Mouse (Mus musculus) hindbrain, postnatal 0 days (tissue): ENCODE data around the gene Snapc5. TPM values are rescaled to one million over a fixed set of nuclear protein-coding genes. Genes with fewer than 3 reads are reported as not detected.

ENCODE experiments used
- ATAC-seq: fragments of 200-750 bp; cut with Nextera tagmentation; 2 replicates; pipeline ENCODE4 v1.8.0; 2017; ENCODE audit warnings: mild to moderate bottlenecking, moderate TSS enrichment, moderate library complexity
- DNase-seq: peaks from one replicate; pipeline ENCODE4 v3.0.0-alpha.2; 2015; ENCODE audit warnings: low spot score
- H3K27ac ChIP-seq: fragments of 300-500 bp; sonication (generic); 2 replicates; pipeline ENCODE4 v1.5.1; 2014; ENCODE audit warnings: mild to moderate bottlenecking
- H3K27me3 ChIP-seq: fragments of 300-500 bp; sonication (generic); 2 replicates; pipeline ENCODE4 v1.6.1; 2014; ENCODE audit warnings: low read length, mixed read lengths; ENCODE audit not compliant: insufficient read depth
- H3K36me3 ChIP-seq: fragments of 300-500 bp; sonication (generic); 2 replicates; pipeline ENCODE4 v1.6.1; 2014; ENCODE audit warnings: low read length, mixed read lengths; ENCODE audit not compliant: insufficient read depth
- H3K4me1 ChIP-seq: fragments of 300-500 bp; sonication (generic); 2 replicates; pipeline ENCODE4 v1.6.1; 2014; ENCODE audit warnings: antibody characterized with exemption, low read length, mixed read lengths; ENCODE audit not compliant: insufficient read depth
- H3K4me2 ChIP-seq: fragments of 300-500 bp; sonication (generic); 2 replicates; pipeline ENCODE4 v1.6.1; 2014; ENCODE audit warnings: low read depth, mild to moderate bottlenecking, low read length, moderate library complexity, mixed read lengths
- H3K4me3 ChIP-seq: fragments of 300-500 bp; sonication (generic); 2 replicates; pipeline ENCODE4 v1.5.1; 2014; ENCODE audit warnings: low read length
- H3K9ac ChIP-seq: fragments of 300-500 bp; sonication (generic); replicated peaks from 2 replicates; pipeline ENCODE4 v1.6.1; 2014; ENCODE audit warnings: mild to moderate bottlenecking, low read length, moderate library complexity, mixed read lengths
- H3K9me3 ChIP-seq: fragments of 300-500 bp; sonication (generic); 2 replicates; pipeline ENCODE4 v1.6.1; 2016; ENCODE audit warnings: low read length, mixed read lengths
- CTCF ChIP-seq: IDR thresholded peaks from 2 replicates; pipeline ENCODE4 v1.5.1; 2016; ENCODE audit warnings: antibody characterized with exemption, control low read depth, low read depth
- WGBS: fragments of 180-500 bp; shearing (Covaris S2); extraction: QIAGEN DNeasy Blood & Tissue Kit; methylation state at CpG from one replicate; pipeline ENCODE4 v1.1.7; 2014; 5-methylcytosine and 5-hydroxymethylcytosine counted together
- polyA plus RNA-seq: library from polyadenylated mRNA; unstranded; fragments of >200 nt; fragmentation: Nextera tagmentation; extraction: Ambion mirVana; gene quantifications from 2 replicates; pipeline ENCODE4 v1.2.1, GENCODE M21; 2015
- total RNA-seq: library from RNA; depleted of rRNA; stranded (reverse); fragments of >200 nt; gene quantifications from 2 replicates; pipeline ENCODE4 v1.2.3, GENCODE M21; 2014

Snapc5 gene
- total and polyA plus RNA-seq, 2 experiments from 2014 or later = 5.9 to 35.0 TPM

- Histone ChIP-seq H3K9me3 (no peaks in the 10 kb centered on the region), H3K4me1 (no peaks in the 10 kb centered on the region), H3K27me3 (no peaks in the 10 kb centered on the region), H3K36me3 (no peaks in the 10 kb centered on the region), H3K4me2 (no peak overlapping the region), H3K9ac (no peak overlapping the region), H3K27ac (no peak overlapping the region), H3K4me3 (no peak overlapping the region)
- no peak for ATAC-seq
- no peak for TF ChIP-seq CTCF
- DNase-seq = no peak
Observed at GRCm38 (mm10) chr9:64217887-64218286, 38.8 kb downstream of the Snapc5 start.

GRCm38 (mm10) chr9:64219305-64219704 is 40.2 kb downstream of the Snapc5 start:
- no peak overlapping the region for H3K4me2 ChIP-seq
- 53% methylated on average over 1 of the region's 1 CpGs for WGBS

GRCm38 (mm10) chr9:64219772-64220420 is 40.8 kb downstream of the Snapc5 start:
- DNase-seq (no peak), ATAC-seq (no peak)
- WGBS = 88% methylated on average over 10 of the region's 10 CpGs
- Histone ChIP-seq H3K36me3 (no peaks in the 10 kb centered on the region), H3K4me3 (no peak overlapping the region), H3K27me3 (no peaks in the 10 kb centered on the region), H3K4me2 (no peak overlapping the region), H3K4me1 (no peaks in the 10 kb centered on the region), H3K27ac (no peak overlapping the region), H3K9ac (no peak overlapping the region), H3K9me3 (no peaks in the 10 kb centered on the region)
- no peak for TF ChIP-seq CTCF

More at GRCm38 (mm10) chr9:64219305-64219704, 40.2 kb downstream of the Snapc5 start:
- H3K27me3 ChIP-seq = no peaks in the 10 kb centered on the region
- DNase-seq (no peak), ATAC-seq (no peak)
- no peak overlapping the region for H3K4me3 ChIP-seq
- H3K36me3 ChIP-seq = no peaks in the 10 kb centered on the region
- no peak for TF ChIP-seq CTCF
- no peaks in the 10 kb centered on the region for H3K4me1 ChIP-seq
- no peak overlapping the region for H3K9ac ChIP-seq
- H3K27ac ChIP-seq = no peak overlapping the region
- no peaks in the 10 kb centered on the region for H3K9me3 ChIP-seq

- Histone ChIP-seq H3K9ac (no peak overlapping the region), H3K4me3 (no peak overlapping the region), H3K36me3 (no peaks in the 10 kb centered on the region), H3K9me3 (no peaks in the 10 kb centered on the region), H3K4me2 (no peak overlapping the region), H3K4me1 (no peaks in the 10 kb centered on the region), H3K27ac (no peak overlapping the region), H3K27me3 (no peaks in the 10 kb centered on the region)
- TF ChIP-seq CTCF = no peak
- WGBS = 50% methylated on average over 1 of the region's 1 CpGs
- no peak for DNase-seq
- ATAC-seq = no peak
Observed at GRCm38 (mm10) chr9:64220603-64221002, 41.5 kb downstream of the Snapc5 start.

GRCm38 (mm10) chr9:64221480-64221879 is 42.4 kb downstream of the Snapc5 start:
- no peak for DNase-seq

GRCm38 (mm10) chr9:64222098-64222497 is 43.0 kb downstream of the Snapc5 start:
- Histone ChIP-seq H3K27me3 (no peaks in the 10 kb centered on the region), H3K4me2 (no peak overlapping the region), H3K9ac (no peak overlapping the region), H3K27ac (no peak overlapping the region), H3K4me1 (no peaks in the 10 kb centered on the region), H3K36me3 (no peaks in the 10 kb centered on the region), H3K4me3 (no peak overlapping the region), H3K9me3 (no peaks in the 10 kb centered on the region)
- 68% methylated on average over 2 of the region's 2 CpGs for WGBS
- no peak for DNase-seq
- no peak for ATAC-seq
- no peak for TF ChIP-seq CTCF

More at GRCm38 (mm10) chr9:64221480-64221879, 42.4 kb downstream of the Snapc5 start:
- H3K9me3 ChIP-seq = no peaks in the 10 kb centered on the region
- no peak overlapping the region for H3K4me3 ChIP-seq
- no peak for ATAC-seq
- no peak overlapping the region for H3K27ac ChIP-seq
- no peaks in the 10 kb centered on the region for H3K4me1 ChIP-seq
- no peaks in the 10 kb centered on the region for H3K36me3 ChIP-seq
- TF ChIP-seq CTCF = no peak
- H3K4me2 ChIP-seq = no peak overlapping the region
- 81% methylated on average over 4 of the region's 4 CpGs for WGBS
- H3K27me3 ChIP-seq = no peaks in the 10 kb centered on the region
- H3K9ac ChIP-seq = no peak overlapping the region

GRCm38 (mm10) chr9:64225805-64226204 is 46.7 kb downstream of the Snapc5 start:
- no peak overlapping the region for H3K4me2 ChIP-seq
- H3K27ac ChIP-seq = no peak overlapping the region
- H3K27me3 ChIP-seq = no peaks in the 10 kb centered on the region
- H3K36me3 ChIP-seq = no peaks in the 10 kb centered on the region
- no peaks in the 10 kb centered on the region for H3K4me1 ChIP-seq
- no peaks in the 10 kb centered on the region for H3K9me3 ChIP-seq
- ATAC-seq (no peak), DNase-seq (no peak)
- no peak overlapping the region for H3K9ac ChIP-seq
- no peak overlapping the region for H3K4me3 ChIP-seq
- no peak for TF ChIP-seq CTCF
